Mouse (Mus musculus) CH12.LX (cell line): ENCODE measurements around the gene Dnase1l2. TPM values are rescaled to one million over a fixed set of nuclear protein-coding genes. Genes with fewer than 3 reads are reported as not detected.

Experiments used
- DNase-seq: peaks from one replicate; pipeline ENCODE4 v3.0.0-alpha.2; 2013; ENCODE audit errors: extremely low read depth
- H3K27ac ChIP-seq: 2 replicates; pipeline ENCODE4 v1.5.1; 2012; ENCODE audit warnings: low read depth, mild to moderate bottlenecking, control low read depth, moderate library complexity; ENCODE audit not compliant: insufficient read depth
- H3K27me3 ChIP-seq: replicated peaks from 2 replicates; pipeline ENCODE3; 2012; ENCODE audit warnings: inconsistent platforms
- H3K36me3 ChIP-seq, 2 experiments: replicated peaks in 1 of 2; 2 replicates each; pipeline versions ENCODE3 to v1.6.1; 2012; ENCODE audit warnings: inconsistent platforms in 1 of 2, low read length in 1 of 2, mild to moderate bottlenecking in 1 of 2, mixed read lengths in 1 of 2, moderate library complexity in 1 of 2; ENCODE audit not compliant: control insufficient read depth in 1 of 2, insufficient read depth in 1 of 2
- H3K4me1 ChIP-seq, 2 experiments: 2 replicates each; pipeline ENCODE4 v1.6.1; 2012; ENCODE audit warnings: inconsistent platforms in 1 of 2, moderate library complexity in 1 of 2; ENCODE audit not compliant: insufficient read depth in 2 of 2, control insufficient read depth in 1 of 2
- H3K4me2 ChIP-seq: 2 replicates; pipeline ENCODE4 v1.6.1; 2012; ENCODE audit warnings: low read depth, mild to moderate bottlenecking, control low read depth; ENCODE audit not compliant: poor library complexity, insufficient read depth, severe bottlenecking
- H3K4me3 ChIP-seq, 3 experiments: fragments of 150-350 bp in 1 of 3; sonication (generic) in 1 of 3; replicated peaks in 1 of 3; 2 replicates each; pipeline versions ENCODE3 to v1.5.1; 2011 to 2012; ENCODE audit warnings: low read depth in 2 of 3, low read length in 2 of 3, mild to moderate bottlenecking in 2 of 3, moderate library complexity in 2 of 3, control low read depth in 1 of 3, improper control_type of control experiment in 1 of 3, inconsistent platforms in 1 of 3, mixed read lengths in 1 of 3; ENCODE audit not compliant: poor library complexity in 1 of 3
- H3K79me2 ChIP-seq: replicated peaks from 2 replicates; pipeline ENCODE4 v1.6.1; 2012; ENCODE audit warnings: mild to moderate bottlenecking, moderate library complexity; ENCODE audit not compliant: control insufficient read depth, poor library complexity, insufficient read depth, severe bottlenecking; ENCODE audit errors: extremely low read depth
- H3K9ac ChIP-seq: 2 replicates; pipeline ENCODE4 v1.6.1; 2012; ENCODE audit warnings: low read depth, mild to moderate bottlenecking, control low read depth, moderate library complexity; ENCODE audit not compliant: insufficient read depth
- H3K9me3 ChIP-seq: replicated peaks from 2 replicates; pipeline ENCODE3; 2012; ENCODE audit warnings: low read length, inconsistent platforms, mixed read lengths
- CHD1 ChIP-seq: IDR thresholded peaks from 2 replicates; pipeline ENCODE4 v1.6.1; 2012; ENCODE audit warnings: low read depth, low read length, improper control_type of control experiment, inconsistent platforms
- E2F4 ChIP-seq: IDR thresholded peaks from 2 replicates; pipeline ENCODE4 v1.6.1; 2011; ENCODE audit warnings: low read depth, low read length, improper control_type of control experiment; ENCODE audit not compliant: insufficient replicate concordance
- ELF1 ChIP-seq: IDR thresholded peaks from 2 replicates; pipeline ENCODE4 v1.6.1; 2014; ENCODE audit warnings: low read depth, mild to moderate bottlenecking, inconsistent platforms, low read length, improper control_type of control experiment
- EP300 ChIP-seq: IDR thresholded peaks from 2 replicates; pipeline ENCODE4 v1.6.1; 2011; ENCODE audit warnings: low read length, improper control_type of control experiment
- GABPA ChIP-seq: IDR thresholded peaks from 2 replicates; pipeline ENCODE4 v1.6.1; 2012; ENCODE audit warnings: low read depth, low read length, improper control_type of control experiment, inconsistent platforms; ENCODE audit not compliant: insufficient replicate concordance
- HCFC1 ChIP-seq: IDR thresholded peaks from 2 replicates; pipeline ENCODE4 v1.6.1; 2012; ENCODE audit warnings: low read depth, mild to moderate bottlenecking, inconsistent platforms, low read length, improper control_type of control experiment
- IRF4 ChIP-seq: IDR thresholded peaks from 2 replicates; pipeline ENCODE4 v1.6.1; 2014; ENCODE audit warnings: low read depth, mild to moderate bottlenecking, inconsistent platforms, low read length, improper control_type of control experiment
- JUN ChIP-seq: IDR thresholded peaks from 2 replicates; pipeline ENCODE4 v1.6.1; 2011; ENCODE audit warnings: low read depth, mild to moderate bottlenecking, low read length, improper control_type of control experiment, moderate library complexity; ENCODE audit not compliant: insufficient read depth
- JUND ChIP-seq: conservative IDR thresholded peaks from 2 replicates; pipeline ENCODE4 v1.6.1; 2011; ENCODE audit warnings: low read depth, low read length, improper control_type of control experiment
- KAT2A ChIP-seq: IDR thresholded peaks from 2 replicates; pipeline ENCODE4 v1.6.1; 2012; ENCODE audit warnings: low read length, improper control_type of control experiment, inconsistent platforms; ENCODE audit not compliant: insufficient replicate concordance
- MAX ChIP-seq: IDR thresholded peaks from 2 replicates; pipeline ENCODE4 v1.6.1; 2011; ENCODE audit warnings: low read length, improper control_type of control experiment
- MAZ ChIP-seq: IDR thresholded peaks from 2 replicates; pipeline ENCODE4 v1.6.1; 2012; ENCODE audit warnings: low read depth, mild to moderate bottlenecking, inconsistent platforms, low read length, improper control_type of control experiment, moderate library complexity
- MEF2A ChIP-seq: IDR thresholded peaks from 2 replicates; pipeline ENCODE4 v1.6.1; 2014; ENCODE audit warnings: low read depth, mild to moderate bottlenecking, inconsistent platforms, low read length, improper control_type of control experiment, borderline replicate concordance
- NELFE ChIP-seq: IDR thresholded peaks from 2 replicates; pipeline ENCODE4 v1.6.1; 2011; ENCODE audit warnings: low read depth, low read length, improper control_type of control experiment
- NRF1 ChIP-seq: IDR thresholded peaks from 2 replicates; pipeline ENCODE4 v1.6.1; 2014; ENCODE audit warnings: low read depth, mild to moderate bottlenecking, inconsistent platforms, low read length, improper control_type of control experiment, moderate library complexity
- RAD21 ChIP-seq: IDR thresholded peaks from 2 replicates; pipeline ENCODE4 v1.6.1; 2011; ENCODE audit warnings: low read depth, mild to moderate bottlenecking, low read length, improper control_type of control experiment, moderate library complexity
- TCF12 ChIP-seq: IDR thresholded peaks from 2 replicates; pipeline ENCODE4 v1.6.1; 2014; ENCODE audit warnings: low read depth, mild to moderate bottlenecking, inconsistent platforms, low read length, improper control_type of control experiment
- UBTF ChIP-seq: IDR thresholded peaks from 2 replicates; pipeline ENCODE4 v1.6.1; 2012; ENCODE audit warnings: low read depth, mild to moderate bottlenecking, inconsistent platforms, low read length, improper control_type of control experiment, moderate library complexity
- USF2 ChIP-seq: conservative IDR thresholded peaks from 2 replicates; pipeline ENCODE4 v1.6.1; 2011; ENCODE audit warnings: low read depth, low read length, improper control_type of control experiment
- ZC3H11A ChIP-seq: IDR thresholded peaks from 2 replicates; pipeline ENCODE4 v1.6.1; 2012; ENCODE audit warnings: low read depth, mild to moderate bottlenecking, inconsistent platforms, low read length, improper control_type of control experiment
- ZMIZ1 ChIP-seq: IDR thresholded peaks from 2 replicates; pipeline ENCODE4 v1.6.1; 2012; ENCODE audit warnings: low read depth, mild to moderate bottlenecking, inconsistent platforms, low read length, improper control_type of control experiment
- ZNF384 ChIP-seq: IDR thresholded peaks from 2 replicates; pipeline ENCODE4 v1.6.1; 2012; ENCODE audit warnings: low read depth, low read length, improper control_type of control experiment, inconsistent platforms
- dilution Hi-C: fragments of 300-500 bp; cut with MboI; formaldehyde crosslinking; loops from 2 replicates; pipeline ENCODE4 v1.14.3; 2020; ENCODE audit warnings: low sequenced_read_pairs; ENCODE audit not compliant: extremely low pct_unique_long_range_greater_than_20kb, extremely low pct_ligation_motif_present
- in situ Hi-C: fragments of 300-500 bp; cut with MboI; formaldehyde crosslinking; loops from 3 replicates; pipeline ENCODE4 v1.14.3; 2019; ENCODE audit warnings: low sequenced_read_pairs, low pct_ligation_motif_present, low pct_unique_long_range_greater_than_20kb, mixed read lengths
- polyA plus RNA-seq: library from polyadenylated mRNA; unstranded; fragments of >175 nt; gene quantifications from 2 replicates; pipeline ENCODE4 v1.2.1, GENCODE M21; 2012; ENCODE audit warnings: low read depth; ENCODE audit not compliant: insufficient read length
- total RNA-seq, 2 experiments: library from RNA; depleted of rRNA; stranded (reverse); fragments of 300-350 nt in 1 of 2; fragments of >200 nt in 1 of 2; gene quantifications; 2 replicates each; pipeline ENCODE4 v1.2.3; 2012 to 2014

Gene Dnase1l2
- total RNA-seq (2012; rRNA removed): 1.5 and 1.6 TPM in 2 replicates
- total RNA-seq (2014; rRNA removed): 0.82 TPM in 2 replicates
- 1.1 and 1.3 TPM in 2 replicates for polyA plus RNA-seq

DNA sequence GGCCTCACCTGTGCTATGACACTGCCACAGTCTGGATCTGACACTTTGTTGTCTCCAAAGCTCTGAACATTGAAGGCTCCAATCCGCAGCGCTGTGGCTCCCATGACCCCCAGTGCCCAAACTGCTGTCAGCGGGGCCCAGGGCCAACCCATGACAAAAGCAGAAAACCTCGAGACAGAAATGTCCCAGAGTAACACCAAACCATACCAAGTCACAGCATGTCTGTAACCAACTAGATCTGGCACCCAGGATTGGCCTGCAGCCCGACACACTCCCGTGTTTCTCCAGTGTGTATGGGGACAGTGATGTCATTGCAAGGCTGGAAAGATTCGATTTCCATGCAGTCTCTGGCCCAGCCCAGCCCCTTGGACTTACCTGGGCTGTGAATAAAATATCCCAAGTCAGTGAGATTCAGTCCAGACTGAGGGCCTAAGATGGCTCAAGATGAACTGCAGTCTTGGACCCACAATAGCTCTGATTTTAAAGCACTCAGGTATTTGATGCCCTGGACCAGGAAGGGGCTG lies at the start of gene Dnase1l2:
Gene Dnase1l2, minus strand, starts transcription at position 474 of the 524 bp plus-strand sequence.
- Histone ChIP-seq H3K27ac (no peak within 1 kb of the TSS), H3K4me2 (no peak within 1 kb of the TSS), H3K9ac (no peak within 1 kb of the TSS), H3K79me2 (no peaks in the 10 kb centered on the region), H3K36me3 (peaks cover 90 to 100% of the 10 kb centered on the region in 2 experiments), H3K27me3 (no peaks in the 10 kb centered on the region), H3K9me3 (no peaks in the 10 kb centered on the region), H3K4me1 (peaks cover 0 to 12% of the 10 kb centered on the region in 2 experiments; a peak in 2 of 4 replicates), H3K4me3 (no peak within 1 kb of the TSS)
- no peak for DNase-seq
- TF ChIP-seq ZMIZ1 (no peak), EP300 (no peak), CHD1 (no peak), UBTF (no peak), ZNF384 (no peak), IRF4 (no peak), MAZ (no peak), MEF2A (no peak), NELFE (no peak), JUN (no peak), USF2 (no peak), HCFC1 (no peak), ZC3H11A (no peak), E2F4 (no peak), KAT2A (no peak), NRF1 (no peak), RAD21 (no peak), JUND (no peak), GABPA (no peak)
- in situ Hi-C loops: no loop called here
- dilution Hi-C loops: no loop called here

- TF ChIP-seq MAX (no peak), ZNF384 (no peak), NRF1 (no peak), ELF1 (no peak), TCF12 (no peak), JUND (no peak), ZMIZ1 (no peak)
- TF ChIP-seq, all 38 proteins: peak for 0
- Histone ChIP-seq H3K36me3 (no peaks in the 10 kb centered on the region), H3K27ac (no peak overlapping the region), H3K79me2 (no peaks in the 10 kb centered on the region), H3K4me1 (peaks cover 3% of the 10 kb centered on the region in 2 experiments; a peak in 2 of 4 replicates), H3K4me3 (no peak overlapping the region), H3K9me3 (no peaks in the 10 kb centered on the region), H3K4me2 (no peak overlapping the region), H3K9ac (no peak overlapping the region), H3K27me3 (peaks cover 53% of the 10 kb centered on the region)
- in situ Hi-C loops: no loop called here
- dilution Hi-C loops: no loop called here
- DNase-seq: no peak
These were observed 47.5 kb upstream of the Dnase1l2 start for GRCm38 (mm10) chr17:24490399-24490798.
